Mouse (Mus musculus) midbrain, embryonic 12.5 days (tissue): ENCODE results near the gene Pglyrp4. TPM values are rescaled to one million over a fixed set of nuclear protein-coding genes. Genes with fewer than 3 reads are reported as not detected.

Source experiments
- polyA plus RNA-seq: library from polyadenylated mRNA; unstranded; fragments of >200 nt; fragmentation: Nextera tagmentation; extraction: Ambion mirVana; gene quantifications from 2 replicates; pipeline ENCODE4 v1.2.1, GENCODE M21; 2016

Pglyrp4 gene
- polyA plus RNA-seq, 1 experiment from 2014 or later: not detected

Other genes with a start within 250 kb of the Pglyrp4 start
- 78.4 and 79.8 TPM in 2 replicates for gene Snapin, start 235.9 kb upstream of the Pglyrp4 start, polyA plus RNA-seq
- gene Chtop, start 217.4 kb upstream of the Pglyrp4 start, polyA plus RNA-seq: 220 and 221 TPM in 2 replicates
- 4.5 and 6.4 TPM in 2 replicates for gene S100a1, start 212.5 kb upstream of the Pglyrp4 start, polyA plus RNA-seq
- gene S100a13, start 212.5 kb upstream of the Pglyrp4 start, polyA plus RNA-seq: 12.1 TPM in 2 replicates
- gene S100a14, start 200.1 kb upstream of the Pglyrp4 start, polyA plus RNA-seq: not detected in 2 replicates
- 33.5 and 41.9 TPM in 2 replicates for gene S100a16, start 189.7 kb upstream of the Pglyrp4 start, polyA plus RNA-seq
- not detected in 2 replicates for gene S100a3, start 166.3 kb upstream of the Pglyrp4 start, polyA plus RNA-seq
- not detected in 2 replicates for gene S100a2, start 136.7 kb upstream of the Pglyrp4 start, polyA plus RNA-seq
- gene Gm42674, start 125.0 kb upstream of the Pglyrp4 start, polyA plus RNA-seq: not detected in 2 replicates
- 1.4 and 1.7 TPM in 2 replicates for gene S100a4, start 123.1 kb upstream of the Pglyrp4 start, polyA plus RNA-seq
- gene S100a5, start 118.4 kb upstream of the Pglyrp4 start, polyA plus RNA-seq: not detected in 2 replicates
- 23.8 and 28.5 TPM in 2 replicates for gene S100a6, start 114.0 kb upstream of the Pglyrp4 start, polyA plus RNA-seq
- gene S100a7a, start 72.9 kb upstream of the Pglyrp4 start, polyA plus RNA-seq: 0.14 TPM in 1 of 2 replicates, not detected in the other
- gene S100a8, start 57.9 kb upstream of the Pglyrp4 start, polyA plus RNA-seq: 5.7 and 12.9 TPM in 2 replicates
- gene S100a9, start 31.2 kb upstream of the Pglyrp4 start, polyA plus RNA-seq: 4.1 and 7.5 TPM in 2 replicates
- not detected in 2 replicates for gene Gm5849, start 51.0 kb downstream of the Pglyrp4 start, polyA plus RNA-seq